Mouse (Mus musculus): Measurements from ENCODE around the gene Nsdhl. TPM values are rescaled to one million over a fixed set of nuclear protein-coding genes. Genes with fewer than 3 reads are reported as not detected.

Nsdhl gene
- polyA plus RNA-seq, 1 experiment from 2014 or later: 22.5 TPM

DNA sequence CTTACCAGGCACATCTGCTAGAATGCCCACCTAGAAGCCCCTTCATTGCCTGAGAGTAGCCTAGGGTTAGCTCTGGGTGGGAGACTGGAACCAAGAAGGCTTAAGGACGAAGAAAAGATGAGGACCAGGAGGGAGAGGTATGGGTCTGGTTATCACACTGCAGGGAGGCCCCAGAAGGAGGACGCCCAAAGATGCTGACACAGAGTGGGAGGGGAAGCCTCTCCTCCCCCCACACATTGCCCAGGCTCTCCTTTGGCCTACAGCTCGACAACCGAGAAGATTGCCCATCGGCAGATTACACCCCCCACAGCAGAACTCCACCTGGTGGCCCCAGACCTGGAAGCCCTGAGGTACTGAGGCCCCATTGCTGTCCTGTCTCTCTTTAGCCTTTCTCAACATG lies 84.8 kb downstream of the Nsdhl start:
- no peaks in the 10 kb centered on the region for H3K4me1 ChIP-seq (replicated peaks)
- H3K27ac ChIP-seq: no peak overlapping the region
- H3K9ac ChIP-seq (replicated peaks): no peak overlapping the region
- H3K9me3 ChIP-seq: no peaks in the 10 kb centered on the region
- H3K4me2 ChIP-seq: no peak overlapping the region
- ATAC-seq (ENCODE audit: insufficient number of reproducible peaks, insufficient read depth, low FRiP score, low TSS enrichment, low read depth): no peak
- WGBS: 77% methylated on average over 5 of the region's 5 CpGs
- H3K36me3 ChIP-seq: no peaks in the 10 kb centered on the region
- H3K27me3 ChIP-seq: peaks cover 10% of the 10 kb centered on the region
- no peak overlapping the region for H3K4me3 ChIP-seq (replicated peaks)

GRCm38 (mm10) chrX:73005678-73006077 lies 87.3 kb downstream of the Nsdhl start:
- Histone ChIP-seq H3K9ac (replicated peaks) (no peak overlapping the region), H3K4me1 (replicated peaks) (no peaks in the 10 kb centered on the region), H3K36me3 (no peaks in the 10 kb centered on the region), H3K27ac (no peak overlapping the region), H3K4me3 (replicated peaks) (no peak overlapping the region), H3K4me2 (no peak overlapping the region), H3K27me3 (peaks cover 9% of the 10 kb centered on the region), H3K9me3 (no peaks in the 10 kb centered on the region)
- ATAC-seq (ENCODE audit: insufficient number of reproducible peaks, insufficient read depth, low FRiP score, low TSS enrichment, low read depth): no peak
- 69% methylated on average over 4 of the region's 4 CpGs for WGBS

DNA sequence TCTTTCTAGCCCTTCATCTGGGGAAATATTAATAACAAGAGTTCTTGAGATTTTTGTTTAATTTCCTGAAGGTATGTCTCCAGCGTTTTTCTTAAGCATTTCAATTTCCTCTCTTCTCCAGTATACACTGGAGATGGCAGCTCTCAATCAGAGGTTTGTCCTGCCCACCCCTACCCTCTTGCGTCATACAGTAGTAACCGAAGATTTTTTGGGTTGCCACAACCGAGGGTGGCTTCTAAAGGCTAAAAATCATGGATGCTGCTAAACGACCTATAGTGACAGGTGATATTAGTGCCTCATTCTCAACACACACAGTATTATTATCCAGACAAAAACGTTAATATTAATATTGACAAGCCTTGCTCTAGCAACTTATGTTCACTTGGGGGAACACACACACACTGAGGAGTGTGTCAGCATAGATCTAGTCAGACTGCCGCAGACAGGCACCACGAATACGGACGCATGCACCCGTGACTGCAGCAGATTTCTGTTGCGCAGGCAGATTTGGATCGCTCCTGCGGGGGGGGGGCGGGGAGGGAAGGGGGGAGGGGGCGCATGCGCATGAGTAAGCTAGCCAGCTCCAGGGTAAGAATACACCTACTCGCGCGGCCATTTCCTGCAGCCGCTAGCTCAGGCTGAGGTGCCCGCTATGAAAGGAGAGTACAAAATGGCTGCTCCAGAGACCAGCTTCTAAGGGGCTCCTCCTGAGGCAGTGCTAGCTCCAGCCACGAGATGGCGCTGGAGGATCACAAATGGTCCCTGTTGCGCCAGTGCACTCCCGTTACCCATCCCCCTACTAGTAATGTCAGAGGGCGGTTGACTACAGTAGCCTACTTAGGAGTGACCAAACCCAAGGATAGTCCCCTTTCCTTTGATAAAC lies 89.5 kb downstream of the Nsdhl start:
- peak; percentile 98 for ATAC-seq (ENCODE audit: insufficient number of reproducible peaks, insufficient read depth, low FRiP score, low TSS enrichment, low read depth)
- WGBS: 20% methylated on average over 24 of the region's 27 CpGs
- peak overlapping the region; percentile 51 for H3K4me2 ChIP-seq
- H3K4me1 ChIP-seq (replicated peaks): no peaks in the 10 kb centered on the region
- peak overlapping the region; percentile 31 for H3K4me3 ChIP-seq (replicated peaks)
- peaks cover 9% of the 10 kb centered on the region for H3K27me3 ChIP-seq
- H3K9ac ChIP-seq (replicated peaks): no peak overlapping the region
- H3K36me3 ChIP-seq: no peaks in the 10 kb centered on the region
- H3K27ac ChIP-seq: no peak overlapping the region
- H3K9me3 ChIP-seq: no peaks in the 10 kb centered on the region

MicroRNA genes within 50 kb of the gene (microRNA counts, 519-probe panel; counts per million panel counts)
- not detected for microRNA mmu-miR-2137

Small RNA genes lying within 50 kb of the gene (microRNA-seq; reads per million reads assigned to microRNA genes)
- gene Mir2137: 3.0 reads per million, percentile 8 among the genes with 10 or more reads in this experiment

Other genes starting within 250 kb of the Nsdhl start
- gene Gabrq, start 93.4 kb upstream of the Nsdhl start, polyA plus RNA-seq (2016; fragmentation: Nextera tagmentation; extraction: Ambion mirVana): 0.09 TPM in 1 of 2 replicates, not detected in the other
- 82.8 and 85.6 TPM in 2 replicates for gene Cetn2, start 146 bp upstream of the Nsdhl start, polyA plus RNA-seq (2016; fragmentation: Nextera tagmentation; extraction: Ambion mirVana)
- gene Zfp185, start 68.8 kb downstream of the Nsdhl start, polyA plus RNA-seq (2016; fragmentation: Nextera tagmentation; extraction: Ambion mirVana): 7.9 and 9.4 TPM in 2 replicates
- 0.09 and 0.15 TPM in 2 replicates for gene Pnma5, start 118.5 kb downstream of the Nsdhl start, polyA plus RNA-seq (2016; fragmentation: Nextera tagmentation; extraction: Ambion mirVana)
- 0.26 and 0.27 TPM in 2 replicates for gene Pnma3, start 146.2 kb downstream of the Nsdhl start, polyA plus RNA-seq (2016; fragmentation: Nextera tagmentation; extraction: Ambion mirVana)
- 0.65 and 0.87 TPM in 2 replicates for gene Xlr4a, start 163.9 kb downstream of the Nsdhl start, polyA plus RNA-seq (2016; fragmentation: Nextera tagmentation; extraction: Ambion mirVana)
- 3.8 and 5.0 TPM in 2 replicates for gene Xlr3a, start 178.5 kb downstream of the Nsdhl start, polyA plus RNA-seq (2016; fragmentation: Nextera tagmentation; extraction: Ambion mirVana)
- 0.08 TPM in 1 of 2 replicates, not detected in the other for gene Gm14685, start 198.5 kb downstream of the Nsdhl start, polyA plus RNA-seq (2016; fragmentation: Nextera tagmentation; extraction: Ambion mirVana)
- gene Xlr5b, start 230.2 kb downstream of the Nsdhl start, polyA plus RNA-seq (2016; fragmentation: Nextera tagmentation; extraction: Ambion mirVana): not detected in 2 replicates
- not detected in 2 replicates for gene DXBay18, start 230.9 kb downstream of the Nsdhl start, polyA plus RNA-seq (2016; fragmentation: Nextera tagmentation; extraction: Ambion mirVana)